Mouse (Mus musculus) stomach, postnatal 0 days (tissue): ENCODE results near the gene Tnfaip1. TPM values are rescaled to one million over a fixed set of nuclear protein-coding genes. Genes with fewer than 3 reads are reported as not detected.

Experiments used
- ATAC-seq: fragments of 200-750 bp; cut with Nextera tagmentation; 2 replicates; pipeline ENCODE4 v1.8.0; 2017; ENCODE audit not compliant: low FRiP score, low TSS enrichment
- DNase-seq: peaks from one replicate; pipeline ENCODE4 v3.0.0-alpha.2; 2016; ENCODE audit warnings: low spot score
- H3K27ac ChIP-seq: fragments of 300-500 bp; sonication (generic); replicated peaks from 2 replicates; pipeline ENCODE4 v1.5.1; 2014; ENCODE audit warnings: mild to moderate bottlenecking, control low read depth
- H3K27me3 ChIP-seq: fragments of 300-500 bp; sonication (generic); 2 replicates; pipeline ENCODE4 v1.6.1; 2014; ENCODE audit warnings: low read length; ENCODE audit not compliant: control insufficient read depth, insufficient read depth
- H3K36me3 ChIP-seq: fragments of 300-500 bp; sonication (generic); 2 replicates; pipeline ENCODE4 v1.6.1; 2014; ENCODE audit warnings: low read length, mixed read lengths; ENCODE audit not compliant: control insufficient read depth, insufficient read depth
- H3K4me1 ChIP-seq: fragments of 300-500 bp; sonication (generic); replicated peaks from 2 replicates; pipeline ENCODE4 v1.6.1; 2014; ENCODE audit warnings: antibody characterized with exemption; ENCODE audit not compliant: control insufficient read depth, insufficient read depth
- H3K4me2 ChIP-seq: fragments of 300-500 bp; sonication (generic); replicated peaks from 2 replicates; pipeline ENCODE4 v1.6.1; 2014; ENCODE audit warnings: low read depth, mild to moderate bottlenecking, control low read depth, moderate library complexity
- H3K4me3 ChIP-seq: fragments of 300-500 bp; sonication (generic); 2 replicates; pipeline ENCODE4 v1.5.1; 2014; ENCODE audit warnings: low read depth, low read length, control low read depth
- H3K9ac ChIP-seq: fragments of 300-500 bp; sonication (generic); 2 replicates; pipeline ENCODE4 v1.6.1; 2014; ENCODE audit warnings: mild to moderate bottlenecking, low read length, control low read depth, mixed read lengths
- H3K9me3 ChIP-seq: fragments of 300-500 bp; sonication (generic); 2 replicates; pipeline ENCODE4 v1.6.1; 2016; ENCODE audit warnings: low read length; ENCODE audit not compliant: control insufficient read depth
- CTCF ChIP-seq: IDR thresholded peaks from 2 replicates; pipeline ENCODE4 v1.5.1; 2016; ENCODE audit warnings: antibody characterized with exemption, low read depth, mild to moderate bottlenecking, moderate library complexity
- EP300 ChIP-seq: optimal IDR thresholded peaks from 2 replicates; pipeline ENCODE3; 2016; ENCODE audit warnings: antibody characterized with exemption
- WGBS: fragments of 180-500 bp; shearing (Covaris S2); extraction: QIAGEN DNeasy Blood & Tissue Kit; methylation state at CpG from one replicate; pipeline ENCODE4 v1.1.7; 2014; 5-methylcytosine and 5-hydroxymethylcytosine counted together
- polyA plus RNA-seq: library from polyadenylated mRNA; unstranded; fragments of >200 nt; fragmentation: Nextera tagmentation; extraction: Ambion mirVana; gene quantifications from 2 replicates; pipeline ENCODE4 v1.2.1, GENCODE M21; 2015

The Tnfaip1 gene
- polyA plus RNA-seq, 1 experiment from 2014 or later: 47.5 TPM

DNA sequence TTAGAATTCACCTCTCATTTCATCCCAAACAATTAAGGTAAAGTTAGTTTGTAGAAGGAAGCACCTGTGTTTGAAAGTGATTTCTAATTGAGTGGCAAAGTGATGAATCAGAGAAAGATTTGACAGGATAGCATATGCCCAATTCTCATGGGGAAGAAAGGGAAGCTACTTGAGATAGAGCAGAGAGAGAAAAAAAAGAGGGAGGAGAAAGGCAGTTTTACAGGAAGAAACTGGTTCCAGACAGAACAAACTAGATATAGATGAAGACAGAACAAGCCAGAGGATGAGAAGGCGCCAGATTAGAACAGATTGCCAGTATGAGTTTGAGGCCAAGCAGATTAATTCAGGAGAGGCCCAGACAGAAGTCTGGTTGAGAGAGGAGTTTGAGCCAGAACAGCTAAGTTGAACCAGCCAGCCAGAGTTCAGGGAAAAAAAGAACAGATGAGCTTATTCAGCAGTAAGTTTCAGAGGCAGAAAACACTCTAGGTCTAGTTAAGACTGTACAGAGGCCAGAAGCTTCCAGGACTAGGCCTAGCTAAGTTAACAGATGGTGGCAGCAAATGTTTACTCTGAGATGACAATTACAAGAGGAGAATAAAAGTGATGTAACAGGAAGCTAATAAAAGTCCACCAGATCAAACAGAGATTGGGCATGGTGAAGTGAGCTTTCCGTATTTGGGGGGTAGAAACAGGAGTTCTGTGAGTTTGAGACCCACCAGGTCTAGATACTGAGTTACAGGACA lies 11.8 kb upstream of the Tnfaip1 start:
- 0 out of 2 replicates have a peak, but pooled peaks cover 2% of the 10 kb centered on the region for H3K4me1 ChIP-seq
- no peak for DNase-seq
- no peak overlapping the region for H3K9ac ChIP-seq
- no peaks in the 10 kb centered on the region for H3K9me3 ChIP-seq
- H3K27ac ChIP-seq: no peak overlapping the region
- H3K27me3 ChIP-seq: no peaks in the 10 kb centered on the region
- H3K4me3 ChIP-seq: no peak overlapping the region
- H3K36me3 ChIP-seq: no peaks in the 10 kb centered on the region
- ATAC-seq: no peak
- H3K4me2 ChIP-seq: no peak overlapping the region
- 70% methylated on average over 2 of the region's 2 CpGs for WGBS
- TF ChIP-seq CTCF (no peak), EP300 (no peak)

DNA sequence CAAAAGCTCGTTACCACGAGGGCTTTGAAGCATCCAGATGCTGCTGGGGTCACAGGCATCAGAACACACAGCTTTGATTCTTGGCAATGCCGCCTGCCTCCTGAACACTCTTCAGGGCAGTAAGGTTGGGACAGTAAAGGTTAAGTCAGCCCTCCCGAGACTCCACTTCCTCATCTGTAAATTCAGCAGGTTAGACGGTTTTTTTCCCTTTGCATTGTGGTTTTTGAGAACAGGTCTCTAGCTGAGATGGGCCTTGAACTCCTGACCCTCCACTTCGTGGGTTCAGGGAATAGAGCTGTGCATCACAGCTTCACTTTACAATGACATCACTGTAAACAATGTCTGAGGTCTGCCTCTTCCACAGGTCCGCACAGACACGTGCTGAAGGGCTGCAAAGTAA lies 9.0 kb upstream of the Tnfaip1 start:
- Histone ChIP-seq H3K36me3 (0 out of 2 replicates have a peak, but pooled peaks cover 1% of the 10 kb centered on the region), H3K9ac (no peak overlapping the region), H3K9me3 (no peaks in the 10 kb centered on the region), H3K27me3 (no peaks in the 10 kb centered on the region), H3K4me1 (0 out of 2 replicates have a peak, but pooled peaks cover 2% of the 10 kb centered on the region), H3K27ac (no peak overlapping the region), H3K4me2 (no peak overlapping the region), H3K4me3 (no peak overlapping the region)
- WGBS: 53% methylated on average over 8 of the region's 8 CpGs
- no peak for DNase-seq
- ATAC-seq: no peak
- no peak for TF ChIP-seq CTCF
- no peak for TF ChIP-seq EP300

GRCm38 (mm10) chr11:78544449-78545111 lies 8.4 kb upstream of the Tnfaip1 start:
- H3K27ac ChIP-seq: no peak overlapping the region
- no peak overlapping the region for H3K4me2 ChIP-seq
- WGBS: 90% methylated on average over 7 of the region's 7 CpGs
- no peak overlapping the region for H3K4me3 ChIP-seq
- TF ChIP-seq EP300 (no peak), CTCF (peak; percentile 46)
- H3K9me3 ChIP-seq: no peaks in the 10 kb centered on the region
- H3K9ac ChIP-seq: no peak overlapping the region
- H3K27me3 ChIP-seq: no peaks in the 10 kb centered on the region
- DNase-seq (no peak), ATAC-seq (no peak)
- 0 out of 2 replicates have a peak, but pooled peaks cover 2% of the 10 kb centered on the region for H3K4me1 ChIP-seq
- peaks cover 5% of the 10 kb centered on the region; the same call in 1 of the 2 replicates for H3K36me3 ChIP-seq

- no peak for DNase-seq
- ATAC-seq: no peak
- no peak overlapping the region for H3K4me2 ChIP-seq
- no peak overlapping the region for H3K9ac ChIP-seq
- no peaks in the 10 kb centered on the region for H3K9me3 ChIP-seq
- no peaks in the 10 kb centered on the region for H3K4me1 ChIP-seq
- peaks cover 7% of the 10 kb centered on the region for H3K36me3 ChIP-seq
- TF ChIP-seq EP300 (no peak), CTCF (no peak)
- 68% methylated on average over 3 of the region's 3 CpGs for WGBS
- no peak overlapping the region; the same call in 1 of the 2 replicates for H3K27ac ChIP-seq
- no peak overlapping the region for H3K4me3 ChIP-seq
- H3K27me3 ChIP-seq: no peaks in the 10 kb centered on the region
These were observed 4.2 kb upstream of the Tnfaip1 start for GRCm38 (mm10) chr11:78540358-78540757.

DNA sequence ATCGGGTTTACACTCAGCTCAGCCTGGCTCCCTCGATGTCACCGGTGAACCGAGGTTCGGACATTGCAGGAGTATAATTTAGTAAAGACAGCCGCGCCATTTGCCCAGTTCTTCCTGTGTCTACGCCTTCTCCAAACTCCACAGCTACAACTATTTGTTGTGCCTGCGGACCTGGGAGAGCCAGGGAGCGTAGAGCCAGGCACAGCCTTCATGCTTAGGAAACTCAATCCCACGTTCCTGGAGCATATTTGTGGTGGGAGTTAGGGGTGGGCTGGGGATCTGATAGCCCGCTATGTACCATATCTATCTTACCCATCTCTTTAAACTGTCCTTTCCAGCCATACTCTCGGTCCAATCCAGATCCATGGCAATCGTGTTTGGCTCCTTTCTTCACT lies 555 bp upstream of the Tnfaip1 start:
- Histone ChIP-seq H3K27me3 (no peaks in the 10 kb centered on the region), H3K4me3 (peak overlapping the region; percentile 74), H3K9me3 (no peaks in the 10 kb centered on the region), H3K27ac (peak overlapping the region; percentile 93), H3K4me1 (no peaks in the 10 kb centered on the region), H3K4me2 (peak overlapping the region; percentile 79), H3K36me3 (peaks cover 7% of the 10 kb centered on the region), H3K9ac (peak overlapping the region; percentile 87)
- DNase-seq (no peak), ATAC-seq (no peak; the same call in 1 of the 2 replicates)
- TF ChIP-seq EP300 (no peak), CTCF (no peak)
- WGBS: under 1% methylated on average over 14 of the region's 14 CpGs
